Mouse (Mus musculus): ENCODE results near the gene Pip5kl1. TPM values are rescaled to one million over a fixed set of nuclear protein-coding genes. Genes with fewer than 3 reads are reported as not detected.

The Pip5kl1 gene
- polyA plus RNA-seq, 1 experiment from 2014 or later: 5.4 TPM

GRCm38 (mm10) chr2:32629276-32629976 lies 54.8 kb downstream of the Pip5kl1 start:
- H3K4me2 ChIP-seq: peak overlapping the region; percentile 7; the same call in 1 of the 2 replicates
- peak overlapping the region; percentile 62 for H3K27ac ChIP-seq
- no peak overlapping the region for H3K4me3 ChIP-seq (replicated peaks)
- 0 out of 2 replicates have a peak, but pooled peaks have one; percentile 1 for ATAC-seq (ENCODE audit: insufficient number of reproducible peaks, insufficient read depth, low FRiP score, low TSS enrichment, low read depth)
- peak overlapping the region; percentile 35; the same call in 1 of the 2 replicates for H3K9ac ChIP-seq (replicated peaks)
- no peaks in the 10 kb centered on the region for H3K27me3 ChIP-seq
- H3K36me3 ChIP-seq: no peaks in the 10 kb centered on the region; the same call in 1 of the 2 replicates
- H3K4me1 ChIP-seq (replicated peaks): peaks cover 52% of the 10 kb centered on the region
- 48% methylated on average over 9 of the region's 9 CpGs for WGBS
- H3K9me3 ChIP-seq: no peaks in the 10 kb centered on the region

- H3K36me3 ChIP-seq: no peaks in the 10 kb centered on the region; the same call in 1 of the 2 replicates
- no peak overlapping the region for H3K4me3 ChIP-seq (replicated peaks)
- no peak overlapping the region for H3K9ac ChIP-seq (replicated peaks)
- H3K27me3 ChIP-seq: no peaks in the 10 kb centered on the region
- 85% methylated on average over 7 of the region's 9 CpGs for WGBS
- no peak for ATAC-seq (ENCODE audit: insufficient number of reproducible peaks, insufficient read depth, low FRiP score, low TSS enrichment, low read depth)
- H3K27ac ChIP-seq: peak overlapping the region; percentile 62; the same call in 1 of the 2 replicates
- no peak overlapping the region for H3K4me2 ChIP-seq
- peaks cover 46% of the 10 kb centered on the region for H3K4me1 ChIP-seq (replicated peaks)
- no peaks in the 10 kb centered on the region for H3K9me3 ChIP-seq
These were observed 55.4 kb downstream of the Pip5kl1 start for GRCm38 (mm10) chr2:32630036-32630435.

GRCm38 (mm10) chr2:32631046-32631445 lies 56.4 kb downstream of the Pip5kl1 start:
- H3K4me1 ChIP-seq (replicated peaks): peaks cover 36% of the 10 kb centered on the region
- no peaks in the 10 kb centered on the region for H3K9me3 ChIP-seq
- WGBS: 87% methylated on average over 10 of the region's 10 CpGs
- no peaks in the 10 kb centered on the region; the same call in 1 of the 2 replicates for H3K36me3 ChIP-seq
- H3K27ac ChIP-seq: no peak overlapping the region
- no peak for ATAC-seq (ENCODE audit: insufficient number of reproducible peaks, insufficient read depth, low FRiP score, low TSS enrichment, low read depth)
- no peak overlapping the region for H3K9ac ChIP-seq (replicated peaks)
- no peak overlapping the region for H3K4me2 ChIP-seq
- no peaks in the 10 kb centered on the region for H3K27me3 ChIP-seq
- no peak overlapping the region for H3K4me3 ChIP-seq (replicated peaks)

- WGBS: 57% methylated on average over 7 of the region's 7 CpGs
- peak; percentile 28; the same call in 1 of the 2 replicates for ATAC-seq (ENCODE audit: insufficient number of reproducible peaks, insufficient read depth, low FRiP score, low TSS enrichment, low read depth)
- H3K4me3 ChIP-seq (replicated peaks): no peak overlapping the region
- no peak overlapping the region for H3K4me2 ChIP-seq
- no peaks in the 10 kb centered on the region for H3K9me3 ChIP-seq
- H3K36me3 ChIP-seq: no peaks in the 10 kb centered on the region; the same call in 1 of the 2 replicates
- no peak overlapping the region for H3K27ac ChIP-seq
- H3K27me3 ChIP-seq: no peaks in the 10 kb centered on the region
- peaks cover 32% of the 10 kb centered on the region for H3K4me1 ChIP-seq (replicated peaks)
- no peak overlapping the region for H3K9ac ChIP-seq (replicated peaks)
These were observed 57.3 kb downstream of the Pip5kl1 start for GRCm38 (mm10) chr2:32631737-32632394.

Other genes with a start within 250 kb of the Pip5kl1 start
- 55.4 and 62.1 TPM in 2 replicates for gene Ciz1, start 222.5 kb upstream of the Pip5kl1 start, polyA plus RNA-seq (2016; fragmentation: Nextera tagmentation; extraction: Ambion mirVana)
- 38.8 and 46.8 TPM in 2 replicates for gene Dnm1, start 221.5 kb upstream of the Pip5kl1 start, polyA plus RNA-seq (2016; fragmentation: Nextera tagmentation; extraction: Ambion mirVana)
- 44.3 and 45.8 TPM in 2 replicates for gene 1110008P14Rik, start 192.9 kb upstream of the Pip5kl1 start, polyA plus RNA-seq (2016; fragmentation: Nextera tagmentation; extraction: Ambion mirVana)
- 0.95 TPM in 1 of 2 replicates, not detected in the other for gene Lcn2, start 186.5 kb upstream of the Pip5kl1 start, polyA plus RNA-seq (2016; fragmentation: Nextera tagmentation; extraction: Ambion mirVana)
- gene Ptges2, start 178.9 kb upstream of the Pip5kl1 start, polyA plus RNA-seq (2016; fragmentation: Nextera tagmentation; extraction: Ambion mirVana): 32.2 and 36.7 TPM in 2 replicates
- gene Naif1, start 124.3 kb upstream of the Pip5kl1 start, polyA plus RNA-seq (2016; fragmentation: Nextera tagmentation; extraction: Ambion mirVana): 5.1 and 5.6 TPM in 2 replicates
- 26.0 and 28.3 TPM in 2 replicates for gene Slc25a25, start 123.4 kb upstream of the Pip5kl1 start, polyA plus RNA-seq (2016; fragmentation: Nextera tagmentation; extraction: Ambion mirVana)
- gene Fam102a, start 39.5 kb upstream of the Pip5kl1 start, polyA plus RNA-seq (2016; fragmentation: Nextera tagmentation; extraction: Ambion mirVana): 12.3 and 16.0 TPM in 2 replicates
- 99.3 and 99.7 TPM in 2 replicates for gene Dpm2, start 3.9 kb upstream of the Pip5kl1 start, polyA plus RNA-seq (2016; fragmentation: Nextera tagmentation; extraction: Ambion mirVana)
- 0.55 TPM in 1 of 2 replicates, not detected in the other for gene 9430097D07Rik, start 887 bp downstream of the Pip5kl1 start, polyA plus RNA-seq (2016; fragmentation: Nextera tagmentation; extraction: Ambion mirVana)
- gene St6galnac4, start 12.3 kb downstream of the Pip5kl1 start, polyA plus RNA-seq (2016; fragmentation: Nextera tagmentation; extraction: Ambion mirVana): 29.8 and 29.9 TPM in 2 replicates
- 23.4 and 23.7 TPM in 2 replicates for gene St6galnac6, start 24.9 kb downstream of the Pip5kl1 start, polyA plus RNA-seq (2016; fragmentation: Nextera tagmentation; extraction: Ambion mirVana)
- 34.3 and 34.4 TPM in 2 replicates for gene Ak1, start 47.0 kb downstream of the Pip5kl1 start, polyA plus RNA-seq (2016; fragmentation: Nextera tagmentation; extraction: Ambion mirVana)
- gene Eng, start 71.8 kb downstream of the Pip5kl1 start, polyA plus RNA-seq (2016; fragmentation: Nextera tagmentation; extraction: Ambion mirVana): 24.7 and 25.7 TPM in 2 replicates
- gene Fpgs, start 129.3 kb downstream of the Pip5kl1 start, polyA plus RNA-seq (2016; fragmentation: Nextera tagmentation; extraction: Ambion mirVana): 31.0 and 32.9 TPM in 2 replicates
- gene Cdk9, start 138.3 kb downstream of the Pip5kl1 start, polyA plus RNA-seq (2016; fragmentation: Nextera tagmentation; extraction: Ambion mirVana): 129 and 136 TPM in 2 replicates
- gene Sh2d3c, start 146.3 kb downstream of the Pip5kl1 start, polyA plus RNA-seq (2016; fragmentation: Nextera tagmentation; extraction: Ambion mirVana): 17.0 and 17.1 TPM in 2 replicates
- gene 6330409D20Rik, start 166.2 kb downstream of the Pip5kl1 start, polyA plus RNA-seq (2016; fragmentation: Nextera tagmentation; extraction: Ambion mirVana): not detected in 2 replicates
- 58.8 and 62.7 TPM in 2 replicates for gene Tor2a, start 182.4 kb downstream of the Pip5kl1 start, polyA plus RNA-seq (2016; fragmentation: Nextera tagmentation; extraction: Ambion mirVana)
- gene Ttc16, start 200.8 kb downstream of the Pip5kl1 start, polyA plus RNA-seq (2016; fragmentation: Nextera tagmentation; extraction: Ambion mirVana): 0.28 and 0.35 TPM in 2 replicates
- gene Ptrh1, start 201.0 kb downstream of the Pip5kl1 start, polyA plus RNA-seq (2016; fragmentation: Nextera tagmentation; extraction: Ambion mirVana): 3.8 and 4.2 TPM in 2 replicates
- gene Cfap157, start 209.6 kb downstream of the Pip5kl1 start, polyA plus RNA-seq (2016; fragmentation: Nextera tagmentation; extraction: Ambion mirVana): 0.35 and 1.2 TPM in 2 replicates